Mouse (Mus musculus) limb, embryonic 14.5 days (tissue): ENCODE measurements at regions not wholly inside any gene's neighbourhood (a gene's known extent, or its start where the extent isn't known, plus 50 kb on each side); places are given as distances from the start of the nearest gene placed in this dataset.
A peak's percentile ranks its signal among the peaks of the same experiment; 100 is the strongest.

ENCODE experiments used
- ATAC-seq: fragments of 200-750 bp; cut with Nextera tagmentation; 2 replicates; pipeline ENCODE4 v1.8.0; 2017; ENCODE audit warnings: low read depth, moderate number of reproducible peaks, moderate TSS enrichment; ENCODE audit not compliant: low FRiP score
- DNase-seq: peaks from one replicate; pipeline ENCODE4 v3.0.0-alpha.2; 2015; ENCODE audit warnings: low spot score
- H3K27ac ChIP-seq: fragments of 300-500 bp; sonication (generic); replicated peaks from 2 replicates; pipeline ENCODE4 v1.5.1; 2014; ENCODE audit warnings: low read depth, mild to moderate bottlenecking, low read length, moderate library complexity, mixed read lengths
- H3K27me3 ChIP-seq: fragments of 300-500 bp; sonication (generic); 2 replicates; pipeline ENCODE4 v1.6.1; 2014; ENCODE audit warnings: low read length, mixed read lengths; ENCODE audit not compliant: control insufficient read depth, insufficient read depth
- H3K36me3 ChIP-seq: fragments of 300-500 bp; sonication (generic); 2 replicates; pipeline ENCODE4 v1.6.1; 2014; ENCODE audit warnings: mild to moderate bottlenecking, low read length, moderate library complexity, mixed read lengths; ENCODE audit not compliant: control insufficient read depth, insufficient read depth
- H3K4me1 ChIP-seq: fragments of 300-500 bp; sonication (generic); 2 replicates; pipeline ENCODE4 v1.6.1; 2014; ENCODE audit warnings: antibody characterized with exemption, low read length, mixed read lengths; ENCODE audit not compliant: control insufficient read depth, insufficient read depth
- H3K4me2 ChIP-seq: fragments of 300-500 bp; sonication (generic); replicated peaks from 2 replicates; pipeline ENCODE4 v1.6.1; 2014; ENCODE audit warnings: low read depth, mild to moderate bottlenecking, low read length, moderate library complexity; ENCODE audit not compliant: severe bottlenecking
- H3K4me3 ChIP-seq: fragments of 300-500 bp; sonication (generic); replicated peaks from 2 replicates; pipeline ENCODE4 v1.5.1; 2014; ENCODE audit warnings: low read length
- H3K9ac ChIP-seq: fragments of 300-500 bp; sonication (generic); 2 replicates; pipeline ENCODE4 v1.6.1; 2014; ENCODE audit warnings: mild to moderate bottlenecking, low read depth, low read length, moderate library complexity; ENCODE audit not compliant: severe bottlenecking
- H3K9me3 ChIP-seq: fragments of 300-500 bp; sonication (generic); 2 replicates; pipeline ENCODE4 v1.6.1; 2016; ENCODE audit warnings: low read length; ENCODE audit not compliant: control insufficient read depth
- POLR2A ChIP-seq: fragments of 200-500 bp; IDR thresholded peaks from 2 replicates; pipeline ENCODE4 v1.8.0; 2012; ENCODE audit warnings: inconsistent platforms, mild to moderate bottlenecking, moderate library complexity, borderline replicate concordance; ENCODE audit not compliant: insufficient read depth, insufficient read length; ENCODE audit errors: extremely low read depth
- WGBS: fragments of 180-500 bp; shearing (Covaris S2); extraction: QIAGEN DNeasy Blood & Tissue Kit; methylation state at CpG from one replicate; pipeline ENCODE4 v1.1.7; 2014; 5-methylcytosine and 5-hydroxymethylcytosine counted together

- ATAC-seq (peak; percentile 72), DNase-seq (peak; percentile 76)
- Histone ChIP-seq H3K9ac (no peak overlapping the region), H3K27me3 (no peaks in the 10 kb centered on the region), H3K4me3 (no peak overlapping the region), H3K4me1 (peaks cover 20% of the 10 kb centered on the region), H3K9me3 (no peaks in the 10 kb centered on the region), H3K4me2 (no peak overlapping the region), H3K27ac (peak overlapping the region; percentile 40), H3K36me3 (no peaks in the 10 kb centered on the region)
- WGBS = 33% methylated on average over 5 of the region's 5 CpGs
- no peak for TF ChIP-seq POLR2A
These were observed 250.3 kb downstream of the Ttc32 start for GRCm38 (mm10) chr12:9279893-9280605.

- no peak for TF ChIP-seq POLR2A
- Histone ChIP-seq H3K4me2 (no peak overlapping the region), H3K4me3 (no peak overlapping the region), H3K4me1 (no peaks in the 10 kb centered on the region), H3K9me3 (no peaks in the 10 kb centered on the region), H3K9ac (no peak overlapping the region), H3K36me3 (no peaks in the 10 kb centered on the region), H3K27me3 (no peaks in the 10 kb centered on the region), H3K27ac (no peak overlapping the region)
- 83% methylated on average over 2 of the region's 2 CpGs for WGBS
- DNase-seq (no peak), ATAC-seq (no peak)
These were observed 257.5 kb downstream of the Ttc32 start for GRCm38 (mm10) chr12:9287271-9287670.

DNA sequence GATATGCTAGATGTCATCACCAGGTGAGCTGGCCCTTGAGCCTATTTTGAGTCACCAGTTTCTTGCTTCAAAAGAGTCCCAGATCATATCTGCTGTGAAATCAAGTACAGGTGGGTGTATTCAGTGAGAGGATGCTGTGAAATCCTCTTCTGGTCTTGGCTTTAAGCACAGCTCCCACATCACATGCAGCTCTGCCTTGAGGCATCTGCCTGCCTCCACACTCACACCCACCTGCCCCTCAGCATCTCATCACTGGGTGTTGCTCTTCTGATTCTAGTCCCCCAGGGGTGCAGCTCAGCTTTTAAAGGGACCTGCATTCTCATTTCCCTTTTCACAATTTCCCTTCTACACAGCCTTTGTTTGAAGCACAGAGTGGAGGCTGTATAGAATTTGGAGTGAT lies 262.9 kb downstream of the Ttc32 start:
- H3K9ac ChIP-seq = no peak overlapping the region
- ATAC-seq = no peak
- H3K9me3 ChIP-seq = no peaks in the 10 kb centered on the region
- no peak overlapping the region for H3K4me3 ChIP-seq
- H3K4me2 ChIP-seq = no peak overlapping the region
- H3K27ac ChIP-seq = no peak overlapping the region
- no peaks in the 10 kb centered on the region for H3K4me1 ChIP-seq
- H3K36me3 ChIP-seq = no peaks in the 10 kb centered on the region
- H3K27me3 ChIP-seq = no peaks in the 10 kb centered on the region
- DNase-seq = no peak
- no peak for TF ChIP-seq POLR2A

- DNase-seq (no peak), ATAC-seq (no peak)
- Histone ChIP-seq H3K4me3 (no peak overlapping the region), H3K27me3 (no peaks in the 10 kb centered on the region), H3K27ac (no peak overlapping the region), H3K4me2 (no peak overlapping the region), H3K36me3 (no peaks in the 10 kb centered on the region), H3K9ac (no peak overlapping the region), H3K9me3 (no peaks in the 10 kb centered on the region), H3K4me1 (0 out of 2 replicates have a peak, but pooled peaks cover 2% of the 10 kb centered on the region)
- no peak for TF ChIP-seq POLR2A
- 91% methylated on average over 3 of the region's 3 CpGs for WGBS
These were observed 265.4 kb downstream of the Ttc32 start for GRCm38 (mm10) chr12:9295211-9295610.

- no peaks in the 10 kb centered on the region for H3K9me3 ChIP-seq
- TF ChIP-seq POLR2A = no peak
- DNase-seq (no peak), ATAC-seq (no peak)
- H3K4me3 ChIP-seq = no peak overlapping the region
- no peak overlapping the region for H3K9ac ChIP-seq
- 0 out of 2 replicates have a peak, but pooled peaks cover 2% of the 10 kb centered on the region for H3K4me1 ChIP-seq
- no peaks in the 10 kb centered on the region for H3K36me3 ChIP-seq
- no peak overlapping the region for H3K27ac ChIP-seq
- WGBS = 35% methylated on average over 5 of the region's 5 CpGs
- no peaks in the 10 kb centered on the region for H3K27me3 ChIP-seq
- no peak overlapping the region for H3K4me2 ChIP-seq
These were observed 269.3 kb downstream of the Ttc32 start for GRCm38 (mm10) chr12:9298848-9299655.
